Mouse (Mus musculus): ENCODE results near the gene Cops9. TPM values are rescaled to one million over a fixed set of nuclear protein-coding genes. Genes with fewer than 3 reads are reported as not detected.

The Cops9 gene
- polyA plus RNA-seq, 1 experiment from 2014 or later, result 534 TPM

DNA sequence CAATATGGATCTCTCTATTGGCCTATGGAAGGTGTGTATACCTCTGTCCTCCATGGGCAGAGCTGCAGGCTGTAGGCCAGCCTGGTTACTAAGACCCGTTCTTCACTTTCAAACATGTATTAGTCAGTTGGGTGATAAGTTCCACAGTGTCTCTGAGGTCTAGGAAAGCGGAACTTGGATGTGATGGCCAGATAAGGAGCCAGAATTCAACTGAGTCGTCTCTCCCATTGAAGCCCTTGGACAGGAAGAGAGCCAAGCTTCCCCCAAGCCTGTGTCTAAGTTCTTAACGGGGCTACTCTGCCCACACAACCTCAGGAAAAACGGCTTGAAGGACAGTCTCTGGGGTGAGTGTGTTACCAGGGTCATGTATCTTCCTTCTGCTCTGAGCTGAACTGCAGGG lies 17.6 kb upstream of the Cops9 start:
- no peak for TF ChIP-seq CTCF (IDR thresholded peaks at IDR 0.05; ENCODE audit: low read depth)
- 51% methylated on average over 5 of the region's 5 CpGs for WGBS
- no peaks in the 10 kb centered on the region for H3K4me1 ChIP-seq (replicated peaks; ENCODE audit: insufficient read depth, low read length)
- H3K9me3 ChIP-seq (replicated peaks; ENCODE audit: low read length), result no peaks in the 10 kb centered on the region
- no peaks in the 10 kb centered on the region for H3K36me3 ChIP-seq (ENCODE audit: insufficient read depth, low read length)
- H3K4me3 ChIP-seq (replicated peaks; ENCODE audit: low read depth, low read length), result no peak overlapping the region
- ATAC-seq (replicated peaks; ENCODE audit: low FRiP score, low read depth), result no peak
- no peak overlapping the region for H3K27ac ChIP-seq
- H3K4me2 ChIP-seq (ENCODE audit: low read length), result no peak overlapping the region
- H3K27me3 ChIP-seq (ENCODE audit: insufficient read depth, low read length), result no peaks in the 10 kb centered on the region
- no peak for DNase-seq (ENCODE audit: low spot score)
- H3K9ac ChIP-seq (ENCODE audit: low read depth, low read length), result no peak overlapping the region

DNA sequence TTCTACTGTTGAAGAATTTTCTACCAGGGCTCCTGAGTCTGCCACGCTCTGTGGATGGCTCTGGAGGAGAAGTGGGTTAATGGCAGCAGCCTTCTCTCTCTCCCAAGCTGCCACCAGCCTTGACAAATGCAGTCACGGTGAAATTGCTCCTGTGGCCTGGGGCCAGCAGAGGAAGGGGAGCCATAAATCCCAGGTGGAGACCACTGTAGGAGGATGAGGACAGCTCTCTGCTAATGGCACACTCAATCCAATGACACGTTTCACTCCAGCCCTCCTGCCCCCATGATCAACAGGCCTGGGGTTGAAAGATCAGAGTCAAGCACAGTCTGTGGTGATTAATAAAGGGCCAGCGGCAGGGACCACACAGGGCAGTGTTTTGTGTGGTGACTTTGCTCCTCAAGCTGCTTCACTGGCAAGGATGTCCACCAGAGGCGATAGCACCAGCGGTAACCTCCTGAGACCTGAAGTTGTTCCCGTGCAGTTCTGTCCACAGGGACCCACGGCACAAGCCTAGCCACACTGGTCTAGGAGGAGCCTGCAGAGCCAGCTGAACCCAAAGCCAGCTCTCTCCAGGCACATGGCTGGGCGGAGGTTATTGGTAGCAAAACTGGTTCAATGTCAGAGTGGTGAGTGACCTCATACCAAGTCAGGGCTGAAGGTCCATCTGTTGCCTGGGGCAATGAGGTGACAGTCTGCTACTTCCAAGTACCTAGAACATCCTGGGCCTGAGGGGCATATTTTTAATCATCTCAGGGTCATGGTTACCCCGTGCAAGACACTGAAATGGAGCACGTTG lies 15.4 kb upstream of the Cops9 start:
- DNase-seq (ENCODE audit: low spot score), result no peak
- no peak for ATAC-seq (replicated peaks; ENCODE audit: low FRiP score, low read depth)
- TF ChIP-seq CTCF (IDR thresholded peaks at IDR 0.05; ENCODE audit: low read depth), result no peak
- no peak overlapping the region for H3K4me3 ChIP-seq (replicated peaks; ENCODE audit: low read depth, low read length)
- H3K27ac ChIP-seq, result no peak overlapping the region
- H3K9ac ChIP-seq (ENCODE audit: low read depth, low read length), result no peak overlapping the region
- WGBS, result 38% methylated on average over 11 of the region's 11 CpGs
- H3K4me2 ChIP-seq (ENCODE audit: low read length), result no peak overlapping the region
- no peaks in the 10 kb centered on the region for H3K9me3 ChIP-seq (replicated peaks; ENCODE audit: low read length)
- no peaks in the 10 kb centered on the region for H3K4me1 ChIP-seq (replicated peaks; ENCODE audit: insufficient read depth, low read length)
- H3K27me3 ChIP-seq (ENCODE audit: insufficient read depth, low read length), result no peaks in the 10 kb centered on the region
- H3K36me3 ChIP-seq (ENCODE audit: insufficient read depth, low read length), result no peaks in the 10 kb centered on the region

- WGBS, result 57% methylated on average over 2 of the region's 2 CpGs
- Histone ChIP-seq H3K4me2 (ENCODE audit: low read length) (no peak overlapping the region), H3K9ac (ENCODE audit: low read depth, low read length) (no peak overlapping the region), H3K9me3 (replicated peaks; ENCODE audit: low read length) (no peaks in the 10 kb centered on the region), H3K4me1 (replicated peaks; ENCODE audit: insufficient read depth, low read length) (no peaks in the 10 kb centered on the region), H3K36me3 (ENCODE audit: insufficient read depth, low read length) (no peaks in the 10 kb centered on the region), H3K27me3 (ENCODE audit: insufficient read depth, low read length) (no peaks in the 10 kb centered on the region), H3K4me3 (replicated peaks; ENCODE audit: low read depth, low read length) (no peak overlapping the region), H3K27ac (no peak overlapping the region)
- no peak for TF ChIP-seq CTCF (IDR thresholded peaks at IDR 0.05; ENCODE audit: low read depth)
- ATAC-seq (replicated peaks; ENCODE audit: low FRiP score, low read depth) (no peak), DNase-seq (ENCODE audit: low spot score) (no peak)
Measured at GRCm38 (mm10) chr1:92654676-92655075, 12.9 kb upstream of the Cops9 start.

DNA sequence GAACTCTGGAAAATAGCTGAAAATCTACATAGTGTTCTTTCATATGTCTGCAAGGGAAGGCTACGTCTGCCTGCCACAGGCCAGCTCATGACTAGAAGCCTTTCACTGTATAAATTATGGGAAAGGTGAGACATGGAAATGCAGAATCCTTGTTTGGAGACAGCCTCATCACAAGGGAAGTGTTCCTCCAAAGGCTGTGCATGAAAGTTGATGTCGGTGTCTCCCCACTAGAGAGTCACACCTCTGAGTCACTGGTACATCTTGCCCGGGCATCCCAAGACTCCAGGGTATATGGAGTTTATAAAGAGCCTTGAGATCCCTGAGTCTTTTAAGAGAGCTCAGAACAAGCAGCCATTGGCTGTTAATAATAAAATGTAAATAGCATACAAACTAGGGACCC lies 11.4 kb upstream of the Cops9 start:
- Histone ChIP-seq H3K4me2 (ENCODE audit: low read length) (no peak overlapping the region), H3K27ac (no peak overlapping the region), H3K4me1 (replicated peaks; ENCODE audit: insufficient read depth, low read length) (no peaks in the 10 kb centered on the region; the same call in 1 of the 2 replicates), H3K4me3 (replicated peaks; ENCODE audit: low read depth, low read length) (no peak overlapping the region), H3K36me3 (ENCODE audit: insufficient read depth, low read length) (no peaks in the 10 kb centered on the region), H3K9ac (ENCODE audit: low read depth, low read length) (no peak overlapping the region), H3K9me3 (replicated peaks; ENCODE audit: low read length) (no peaks in the 10 kb centered on the region), H3K27me3 (ENCODE audit: insufficient read depth, low read length) (no peaks in the 10 kb centered on the region)
- 88% methylated on average over 3 of the region's 3 CpGs for WGBS
- DNase-seq (ENCODE audit: low spot score) (no peak), ATAC-seq (replicated peaks; ENCODE audit: low FRiP score, low read depth) (no peak)
- no peak for TF ChIP-seq CTCF (IDR thresholded peaks at IDR 0.05; ENCODE audit: low read depth)

- no peak for ATAC-seq (replicated peaks; ENCODE audit: low FRiP score, low read depth)
- DNase-seq (ENCODE audit: low spot score), result no peak
- Histone ChIP-seq H3K4me3 (replicated peaks; ENCODE audit: low read depth, low read length) (no peak overlapping the region), H3K27ac (no peak overlapping the region), H3K4me2 (ENCODE audit: low read length) (no peak overlapping the region), H3K27me3 (ENCODE audit: insufficient read depth, low read length) (no peaks in the 10 kb centered on the region), H3K36me3 (ENCODE audit: insufficient read depth, low read length) (no peaks in the 10 kb centered on the region), H3K9ac (ENCODE audit: low read depth, low read length) (no peak overlapping the region), H3K9me3 (replicated peaks; ENCODE audit: low read length) (no peaks in the 10 kb centered on the region), H3K4me1 (replicated peaks; ENCODE audit: insufficient read depth, low read length) (no peaks in the 10 kb centered on the region; the same call in 1 of the 2 replicates)
- WGBS, result 67% methylated on average over 3 of the region's 3 CpGs
- TF ChIP-seq CTCF (IDR thresholded peaks at IDR 0.05; ENCODE audit: low read depth), result no peak
Measured at GRCm38 (mm10) chr1:92651467-92651866, 9.7 kb upstream of the Cops9 start.

GRCm38 (mm10) chr1:92648673-92649072 lies 6.9 kb upstream of the Cops9 start, which contains the start of gene Otos:
TSS of gene Otos (minus strand) at chr1:92648841.
- H3K27ac ChIP-seq, result no peak within 1 kb of the TSS
- WGBS, result 24% methylated on average over 8 of the region's 8 CpGs
- H3K27me3 ChIP-seq (ENCODE audit: insufficient read depth, low read length), result no peaks in the 10 kb centered on the region
- H3K36me3 ChIP-seq (ENCODE audit: insufficient read depth, low read length), result no peaks in the 10 kb centered on the region
- H3K4me1 ChIP-seq (replicated peaks; ENCODE audit: insufficient read depth, low read length), result no peaks in the 10 kb centered on the region; the same call in 1 of the 2 replicates
- H3K9ac ChIP-seq (ENCODE audit: low read depth, low read length), result no peak within 1 kb of the TSS
- peak; percentile 87 for TF ChIP-seq CTCF (IDR thresholded peaks at IDR 0.05; ENCODE audit: low read depth)
- H3K4me2 ChIP-seq (ENCODE audit: low read length), result no peak within 1 kb of the TSS
- peak; percentile 88 for DNase-seq (ENCODE audit: low spot score)
- no peaks in the 10 kb centered on the region for H3K9me3 ChIP-seq (replicated peaks; ENCODE audit: low read length)
- ATAC-seq (replicated peaks; ENCODE audit: low FRiP score, low read depth), result peak; percentile 62; the same call in 1 of the 2 replicates
- H3K4me3 ChIP-seq (replicated peaks; ENCODE audit: low read depth, low read length), result no peak within 1 kb of the TSS

All from kidney, postnatal 0 days (tissue).